Mouse (Mus musculus) neural tube, embryonic 15.5 days (tissue): ENCODE measurements around the gene Bcl2. TPM values are rescaled to one million over a fixed set of nuclear protein-coding genes. Genes with fewer than 3 reads are reported as not detected.

Experiments used
- ATAC-seq: fragments of 200-750 bp; cut with Nextera tagmentation; 2 replicates; pipeline ENCODE4 v1.8.0; 2017; ENCODE audit warnings: mild to moderate bottlenecking, moderate TSS enrichment, moderate library complexity; ENCODE audit not compliant: low FRiP score
- H3K27ac ChIP-seq: fragments of 300-500 bp; sonication (generic); replicated peaks from 2 replicates; pipeline ENCODE4 v1.5.1; 2015; ENCODE audit warnings: mild to moderate bottlenecking, inconsistent platforms
- H3K27me3 ChIP-seq: fragments of 300-500 bp; sonication (generic); replicated peaks from 2 replicates; pipeline ENCODE4 v1.6.1; 2015; ENCODE audit warnings: inconsistent platforms
- H3K36me3 ChIP-seq: fragments of 300-500 bp; sonication (generic); 2 replicates; pipeline ENCODE4 v1.6.1; 2015; ENCODE audit warnings: inconsistent platforms
- H3K4me1 ChIP-seq: fragments of 300-500 bp; sonication (generic); 2 replicates; pipeline ENCODE4 v1.6.1; 2015; ENCODE audit warnings: inconsistent platforms
- H3K4me2 ChIP-seq: fragments of 300-500 bp; sonication (generic); 2 replicates; pipeline ENCODE4 v1.6.1; 2015; ENCODE audit warnings: inconsistent platforms, mild to moderate bottlenecking, moderate library complexity
- H3K4me3 ChIP-seq: fragments of 300-500 bp; sonication (generic); replicated peaks from 2 replicates; pipeline ENCODE4 v1.5.1; 2015; ENCODE audit warnings: mild to moderate bottlenecking, inconsistent platforms
- H3K9ac ChIP-seq: fragments of 300-500 bp; sonication (generic); replicated peaks from 2 replicates; pipeline ENCODE4 v1.6.1; 2015; ENCODE audit warnings: mild to moderate bottlenecking, inconsistent platforms
- H3K9me3 ChIP-seq: fragments of 300-500 bp; sonication (generic); replicated peaks from 2 replicates; pipeline ENCODE4 v1.6.1; 2016; ENCODE audit warnings: inconsistent platforms
- WGBS: fragments of 180-500 bp; shearing (Covaris S2); methylation state at CpG from one replicate; pipeline ENCODE4 v1.1.7; 2015; ENCODE audit warnings: mixed read lengths; 5-methylcytosine and 5-hydroxymethylcytosine counted together
- polyA plus RNA-seq: library from polyadenylated mRNA; unstranded; fragments of >200 nt; fragmentation: Nextera tagmentation; extraction: Ambion mirVana; gene quantifications from 2 replicates; pipeline ENCODE4 v1.2.1, GENCODE M21; 2015

Bcl2 gene
- polyA plus RNA-seq, 1 experiment from 2014 or later, result 16.7 TPM

- no peak for ATAC-seq
- Histone ChIP-seq H3K9ac (no peak overlapping the region), H3K36me3 (no peaks in the 10 kb centered on the region), H3K4me1 (no peaks in the 10 kb centered on the region), H3K27ac (no peak overlapping the region), H3K4me2 (no peak overlapping the region), H3K27me3 (no peaks in the 10 kb centered on the region), H3K4me3 (no peak overlapping the region), H3K9me3 (no peaks in the 10 kb centered on the region)
- 86% methylated on average over 1 of the region's 1 CpGs for WGBS
These were observed 117.7 kb downstream of the Bcl2 start for GRCm38 (mm10) chr1:106596380-106596779.

- Histone ChIP-seq H3K27me3 (no peaks in the 10 kb centered on the region), H3K36me3 (no peaks in the 10 kb centered on the region), H3K9ac (no peak overlapping the region), H3K9me3 (no peaks in the 10 kb centered on the region), H3K4me3 (no peak overlapping the region), H3K27ac (peak overlapping the region; percentile 18; the same call in 1 of the 2 replicates), H3K4me2 (no peak overlapping the region), H3K4me1 (no peaks in the 10 kb centered on the region)
- no peak for ATAC-seq
- WGBS, result 77% methylated on average over 6 of the region's 6 CpGs
These were observed 118.7 kb downstream of the Bcl2 start for GRCm38 (mm10) chr1:106595286-106595885.

- 21% methylated on average over 2 of the region's 2 CpGs for WGBS
- Histone ChIP-seq H3K36me3 (no peaks in the 10 kb centered on the region), H3K9ac (no peak overlapping the region), H3K4me3 (no peak overlapping the region), H3K9me3 (no peaks in the 10 kb centered on the region), H3K27me3 (no peaks in the 10 kb centered on the region), H3K4me1 (peaks cover 23% of the 10 kb centered on the region), H3K27ac (no peak overlapping the region), H3K4me2 (no peak overlapping the region)
- ATAC-seq, result no peak
These were observed 122.8 kb downstream of the Bcl2 start for GRCm38 (mm10) chr1:106591180-106591774.

- Histone ChIP-seq H3K27ac (0 out of 2 replicates have a peak overlapping the region, but pooled peaks have one; percentile 28), H3K27me3 (no peaks in the 10 kb centered on the region), H3K4me2 (no peak overlapping the region), H3K4me1 (peaks cover 27% of the 10 kb centered on the region), H3K9ac (no peak overlapping the region), H3K9me3 (no peaks in the 10 kb centered on the region), H3K4me3 (no peak overlapping the region), H3K36me3 (no peaks in the 10 kb centered on the region)
- ATAC-seq, result peak; percentile 42
- 56% methylated on average over 2 of the region's 2 CpGs for WGBS
These were observed 124.9 kb downstream of the Bcl2 start for GRCm38 (mm10) chr1:106589141-106589540.

GRCm38 (mm10) chr1:106587866-106588470, 126.1 kb downstream of the Bcl2 start:
- no peaks in the 10 kb centered on the region for H3K27me3 ChIP-seq
- ATAC-seq, result no peak
- H3K9me3 ChIP-seq, result no peaks in the 10 kb centered on the region
- WGBS, result 91% methylated on average over 4 of the region's 4 CpGs
- H3K27ac ChIP-seq, result no peak overlapping the region
- H3K4me3 ChIP-seq, result no peak overlapping the region
- H3K4me2 ChIP-seq, result no peak overlapping the region
- peaks cover 37% of the 10 kb centered on the region for H3K4me1 ChIP-seq
- H3K9ac ChIP-seq, result no peak overlapping the region
- H3K36me3 ChIP-seq, result no peaks in the 10 kb centered on the region

GRCm38 (mm10) chr1:106586761-106587160, 127.3 kb downstream of the Bcl2 start:
- Histone ChIP-seq H3K9ac (no peak overlapping the region), H3K4me3 (no peak overlapping the region), H3K27ac (peak overlapping the region; percentile 63), H3K36me3 (no peaks in the 10 kb centered on the region), H3K4me1 (peaks cover 37% of the 10 kb centered on the region), H3K27me3 (no peaks in the 10 kb centered on the region), H3K4me2 (no peak overlapping the region), H3K9me3 (no peaks in the 10 kb centered on the region)
- ATAC-seq, result peak; percentile 32
- WGBS, result 25% methylated on average over 6 of the region's 6 CpGs

- Histone ChIP-seq H3K9ac (no peak overlapping the region), H3K4me1 (peaks cover 37% of the 10 kb centered on the region), H3K27me3 (no peaks in the 10 kb centered on the region), H3K4me3 (no peak overlapping the region), H3K9me3 (no peaks in the 10 kb centered on the region), H3K4me2 (no peak overlapping the region), H3K27ac (peak overlapping the region; percentile 63), H3K36me3 (no peaks in the 10 kb centered on the region)
- ATAC-seq, result no peak
These were observed 128.7 kb downstream of the Bcl2 start for GRCm38 (mm10) chr1:106585349-106585748.

- Histone ChIP-seq H3K4me1 (peaks cover 37% of the 10 kb centered on the region), H3K9me3 (no peaks in the 10 kb centered on the region), H3K36me3 (no peaks in the 10 kb centered on the region), H3K9ac (no peak overlapping the region), H3K27me3 (no peaks in the 10 kb centered on the region), H3K27ac (peak overlapping the region; percentile 63), H3K4me3 (no peak overlapping the region), H3K4me2 (no peak overlapping the region)
- ATAC-seq, result 0 out of 2 replicates have a peak, but pooled peaks have one; percentile 47
- WGBS, result 62% methylated on average over 2 of the region's 2 CpGs
These were observed 129.2 kb downstream of the Bcl2 start for GRCm38 (mm10) chr1:106584824-106585223.

GRCm38 (mm10) chr1:106584273-106584672, 129.8 kb downstream of the Bcl2 start:
- Histone ChIP-seq H3K36me3 (no peaks in the 10 kb centered on the region), H3K4me1 (peaks cover 31% of the 10 kb centered on the region), H3K9me3 (no peaks in the 10 kb centered on the region), H3K27me3 (no peaks in the 10 kb centered on the region), H3K4me2 (no peak overlapping the region), H3K27ac (peak overlapping the region; percentile 60), H3K9ac (no peak overlapping the region), H3K4me3 (no peak overlapping the region)
- no peak for ATAC-seq
- WGBS, result 73% methylated on average over 4 of the region's 4 CpGs

GRCm38 (mm10) chr1:106583245-106584241, 130.5 kb downstream of the Bcl2 start:
- no peaks in the 10 kb centered on the region for H3K36me3 ChIP-seq
- no peak overlapping the region for H3K4me2 ChIP-seq
- peak overlapping the region; percentile 60 for H3K27ac ChIP-seq
- peaks cover 29% of the 10 kb centered on the region for H3K4me1 ChIP-seq
- H3K9ac ChIP-seq, result no peak overlapping the region
- ATAC-seq, result no peak
- H3K27me3 ChIP-seq, result no peaks in the 10 kb centered on the region
- no peak overlapping the region for H3K4me3 ChIP-seq
- no peaks in the 10 kb centered on the region for H3K9me3 ChIP-seq
- WGBS, result 43% methylated on average over 14 of the region's 14 CpGs

- Histone ChIP-seq H3K4me2 (no peak overlapping the region), H3K27ac (0 out of 2 replicates have a peak overlapping the region, but pooled peaks have one; percentile 45), H3K36me3 (no peaks in the 10 kb centered on the region), H3K9ac (no peak overlapping the region), H3K4me1 (peaks cover 28% of the 10 kb centered on the region), H3K4me3 (no peak overlapping the region), H3K27me3 (no peaks in the 10 kb centered on the region), H3K9me3 (no peaks in the 10 kb centered on the region)
- 80% methylated on average over 3 of the region's 3 CpGs for WGBS
- ATAC-seq, result no peak
These were observed 131.3 kb downstream of the Bcl2 start for GRCm38 (mm10) chr1:106582810-106583209.
